Mouse (Mus musculus) midbrain, postnatal 0 days (tissue): ENCODE measurements around the gene Tlx2. TPM values are rescaled to one million over a fixed set of nuclear protein-coding genes. Genes with fewer than 3 reads are reported as not detected.

Experiments used
- ATAC-seq: fragments of 200-750 bp; cut with Nextera tagmentation; 2 replicates; pipeline ENCODE4 v1.8.0; 2017; ENCODE audit warnings: moderate number of reproducible peaks, mild to moderate bottlenecking, moderate TSS enrichment, moderate library complexity; ENCODE audit not compliant: low FRiP score
- DNase-seq: peaks from one replicate; pipeline ENCODE4 v3.0.0-alpha.2; 2015; ENCODE audit warnings: low spot score
- H3K27ac ChIP-seq: fragments of 300-500 bp; sonication (generic); 2 replicates; pipeline ENCODE4 v1.5.1; 2014; ENCODE audit warnings: low read depth, mild to moderate bottlenecking, low read length, mixed read lengths
- H3K27me3 ChIP-seq: fragments of 300-500 bp; sonication (generic); 2 replicates; pipeline ENCODE4 v1.6.1; 2014; ENCODE audit warnings: low read length, control low read depth, mixed read lengths; ENCODE audit not compliant: insufficient read depth
- H3K36me3 ChIP-seq: fragments of 300-500 bp; sonication (generic); 2 replicates; pipeline ENCODE4 v1.6.1; 2014; ENCODE audit warnings: low read length, control low read depth, mixed read lengths; ENCODE audit not compliant: insufficient read depth
- H3K4me1 ChIP-seq: fragments of 300-500 bp; sonication (generic); 2 replicates; pipeline ENCODE4 v1.6.1; 2014; ENCODE audit warnings: mild to moderate bottlenecking, control low read depth, antibody characterized with exemption, low read length, mixed read lengths; ENCODE audit not compliant: insufficient read depth
- H3K4me2 ChIP-seq: fragments of 300-500 bp; sonication (generic); 2 replicates; pipeline ENCODE4 v1.6.1; 2014; ENCODE audit warnings: low read depth, mild to moderate bottlenecking, low read length, mixed read lengths; ENCODE audit not compliant: poor library complexity, severe bottlenecking
- H3K4me3 ChIP-seq: fragments of 300-500 bp; sonication (generic); 2 replicates; pipeline ENCODE4 v1.5.1; 2014; ENCODE audit warnings: low read depth, mild to moderate bottlenecking, low read length, moderate library complexity
- H3K9ac ChIP-seq: fragments of 300-500 bp; sonication (generic); replicated peaks from 2 replicates; pipeline ENCODE4 v1.6.1; 2014; ENCODE audit warnings: mild to moderate bottlenecking, low read length, moderate library complexity, mixed read lengths; ENCODE audit not compliant: poor library complexity, severe bottlenecking
- H3K9me3 ChIP-seq: fragments of 300-500 bp; sonication (generic); 2 replicates; pipeline ENCODE4 v1.6.1; 2016; ENCODE audit warnings: low read length, control low read depth
- CTCF ChIP-seq: IDR thresholded peaks from 2 replicates; pipeline ENCODE4 v1.5.1; 2016; ENCODE audit warnings: antibody characterized with exemption, mild to moderate bottlenecking
- WGBS: fragments of 180-500 bp; shearing (Covaris S2); extraction: QIAGEN DNeasy Blood & Tissue Kit; methylation state at CpG from one replicate; pipeline ENCODE4 v1.1.7; 2014; 5-methylcytosine and 5-hydroxymethylcytosine counted together
- polyA plus RNA-seq: library from polyadenylated mRNA; unstranded; fragments of >200 nt; fragmentation: Nextera tagmentation; extraction: Ambion mirVana; gene quantifications from 2 replicates; pipeline ENCODE4 v1.2.1, GENCODE M21; 2015
- total RNA-seq: library from RNA; depleted of rRNA; stranded (reverse); fragments of >200 nt; gene quantifications from 2 replicates; pipeline ENCODE4 v1.2.3, GENCODE M21; 2014

Gene Tlx2
- total and polyA plus RNA-seq, 2 experiments from 2014 or later = not detected

DNA sequence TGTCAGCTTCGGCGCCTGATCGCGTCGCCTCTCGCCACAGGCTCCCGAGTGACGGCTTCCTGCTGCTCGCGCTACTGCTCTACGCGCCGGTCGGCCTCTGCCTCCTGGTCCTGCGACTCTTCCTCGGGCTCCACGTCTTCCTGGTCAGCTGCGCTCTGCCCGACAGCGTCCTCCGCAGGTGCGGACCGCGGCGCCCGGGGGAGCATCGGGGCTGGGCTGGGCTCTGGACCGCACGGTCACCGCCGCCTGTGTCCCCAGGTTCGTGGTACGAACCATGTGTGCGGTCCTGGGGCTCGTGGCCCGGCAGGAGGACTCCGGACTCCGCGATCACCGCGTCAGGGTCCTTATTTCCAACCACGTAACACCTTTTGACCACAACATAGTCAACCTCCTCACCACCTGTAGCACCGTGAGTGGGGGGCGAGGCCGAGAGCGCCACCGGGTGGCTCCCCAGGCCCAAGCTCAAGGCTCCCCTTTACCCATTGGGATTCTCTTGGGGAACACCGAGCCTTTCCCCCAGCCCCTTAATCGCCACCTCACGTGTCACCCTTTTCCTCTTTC is 15.1 kb downstream of the Tlx2 start, which contains the start of gene Htra2:
Gene Htra2 (minus strand): TSS at position 403 of the 561 bp plus-strand sequence.
- Histone ChIP-seq H3K4me3 (peak within 1 kb of the TSS; percentile 84), H3K9ac (peak within 1 kb of the TSS; percentile 79), H3K4me1 (peaks cover 10% of the 10 kb centered on the region), H3K27me3 (no peaks in the 10 kb centered on the region), H3K4me2 (peak within 1 kb of the TSS; percentile 90), H3K36me3 (peaks cover 13% of the 10 kb centered on the region), H3K9me3 (no peaks in the 10 kb centered on the region), H3K27ac (peak within 1 kb of the TSS; percentile 89)
- peak; percentile 57 for TF ChIP-seq CTCF
- under 1% methylated on average over 50 of the region's 50 CpGs for WGBS
- peak; percentile 30 for DNase-seq
- peak; percentile 38 for ATAC-seq

GRCm38 (mm10) chr6:83054074-83054851 is 15.8 kb downstream of the Tlx2 start, which contains the start of gene Aup1:
Gene Aup1, plus strand, starts transcription at chr6:83054521.
- ATAC-seq (peak; percentile 96), DNase-seq (peak; percentile 99)
- 0% methylated on average over 59 of the region's 64 CpGs for WGBS
- peaks cover 10% of the 10 kb centered on the region for H3K4me1 ChIP-seq
- H3K9ac ChIP-seq = peak within 1 kb of the TSS; percentile 79
- H3K4me3 ChIP-seq = peak within 1 kb of the TSS; percentile 84
- no peaks in the 10 kb centered on the region for H3K27me3 ChIP-seq
- H3K27ac ChIP-seq = peak within 1 kb of the TSS; percentile 89
- H3K36me3 ChIP-seq = peaks cover 13% of the 10 kb centered on the region
- H3K4me2 ChIP-seq = peak within 1 kb of the TSS; percentile 90
- no peaks in the 10 kb centered on the region for H3K9me3 ChIP-seq
- no peak for TF ChIP-seq CTCF

- Histone ChIP-seq H3K9ac (peak overlapping the region; percentile 79), H3K27me3 (no peaks in the 10 kb centered on the region), H3K4me2 (peak overlapping the region; percentile 90), H3K9me3 (no peaks in the 10 kb centered on the region), H3K4me3 (peak overlapping the region; percentile 84), H3K27ac (peak overlapping the region; percentile 89), H3K36me3 (peaks cover 13% of the 10 kb centered on the region), H3K4me1 (peaks cover 10% of the 10 kb centered on the region)
- no peak for TF ChIP-seq CTCF
- peak; percentile 39 for DNase-seq
- peak; percentile 18; the same call in 1 of the 2 replicates for ATAC-seq
- under 1% methylated on average over 26 of the region's 26 CpGs for WGBS
These were observed 16.7 kb downstream of the Tlx2 start for GRCm38 (mm10) chr6:83053136-83053960.

DNA sequence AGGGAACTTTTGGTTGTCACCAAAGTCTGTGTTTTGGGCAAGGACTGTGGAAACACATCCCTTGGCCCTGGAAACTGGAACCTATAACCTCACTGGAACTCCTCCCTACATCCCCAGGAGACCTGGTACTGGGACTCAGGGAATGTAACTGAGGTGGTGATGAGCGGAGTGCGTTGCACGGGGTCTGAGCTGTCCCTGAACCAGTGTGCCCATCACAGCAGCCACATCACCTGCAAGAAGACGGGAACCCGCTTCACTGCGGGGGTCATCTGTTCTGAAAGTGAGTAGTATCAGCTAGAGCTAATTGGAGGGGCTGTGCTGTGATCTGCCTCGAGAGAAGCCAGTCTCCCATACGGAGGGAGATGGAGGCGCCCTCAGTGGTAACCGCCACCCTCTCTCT is 20.7 kb downstream of the Tlx2 start:
- no peak overlapping the region for H3K27ac ChIP-seq
- H3K27me3 ChIP-seq = no peaks in the 10 kb centered on the region
- H3K36me3 ChIP-seq = 0 out of 2 replicates have a peak, but pooled peaks cover 5% of the 10 kb centered on the region
- DNase-seq (no peak), ATAC-seq (no peak)
- H3K9ac ChIP-seq = no peak overlapping the region
- no peak overlapping the region for H3K4me2 ChIP-seq
- no peaks in the 10 kb centered on the region for H3K9me3 ChIP-seq
- WGBS = 70% methylated on average over 10 of the region's 10 CpGs
- H3K4me3 ChIP-seq = no peak overlapping the region
- no peaks in the 10 kb centered on the region for H3K4me1 ChIP-seq
- no peak for TF ChIP-seq CTCF

- no peak overlapping the region for H3K9ac ChIP-seq
- H3K4me3 ChIP-seq = no peak overlapping the region
- 79% methylated on average over 9 of the region's 9 CpGs for WGBS
- DNase-seq (no peak), ATAC-seq (no peak)
- no peaks in the 10 kb centered on the region for H3K36me3 ChIP-seq
- H3K9me3 ChIP-seq = no peaks in the 10 kb centered on the region
- TF ChIP-seq CTCF = no peak
- H3K27me3 ChIP-seq = no peaks in the 10 kb centered on the region
- H3K4me2 ChIP-seq = no peak overlapping the region
- no peaks in the 10 kb centered on the region for H3K4me1 ChIP-seq
- H3K27ac ChIP-seq = no peak overlapping the region
These were observed 25.4 kb downstream of the Tlx2 start for GRCm38 (mm10) chr6:83044742-83045141.
